Comparison of ENCODE assay signal across 32 mouse cellular contexts in the genomic region with DNA sequence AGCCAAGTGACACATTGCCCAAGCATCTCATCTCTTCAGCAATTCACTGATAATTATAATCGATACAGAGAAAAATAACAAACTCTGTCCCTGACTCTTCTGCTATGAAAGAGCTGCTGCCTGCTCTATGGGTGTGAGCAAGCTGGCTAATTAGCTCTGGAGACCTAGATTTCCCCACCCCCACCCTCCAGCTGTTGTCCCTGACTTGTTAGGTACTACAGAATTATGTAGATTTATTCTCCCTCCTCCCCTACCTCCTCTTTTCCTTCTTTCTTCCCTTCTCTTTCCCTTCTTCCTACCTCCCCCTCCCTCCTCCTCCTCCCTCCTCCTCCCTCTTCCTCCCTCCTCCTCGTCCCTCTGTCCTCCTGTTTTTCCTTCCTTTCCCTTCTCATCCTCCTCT. TPM values are rescaled to one million over a fixed set of nuclear protein-coding genes. Genes with fewer than 3 reads are reported as not detected.
DNase-seq lines count a peak whose midpoint lies in the region; ATAC-seq and TF ChIP-seq lines count a peak whose summit lies in the region.
"Had no signal": no experiment of that assay in that cellular context is flagged by ENCODE, and none has a peak within 500 bp of the region (broad histone marks: within the 10 kb centered on the region; RNA-seq: fewer than 3 reads in every experiment).

No protein-coding gene starts in this region.

- 49% methylated on average over 2 of the region's 2 CpGs for WGBS in forebrain, embryonic 12.5 days
- WGBS in forebrain, embryonic 13.5 days: 58% methylated on average over 2 of the region's 2 CpGs
- WGBS in forebrain, postnatal 0 days: 40% methylated on average over 2 of the region's 2 CpGs
- 83% methylated on average over 2 of the region's 2 CpGs for WGBS in forebrain, embryonic 10.5 days
- 54% methylated on average over 2 of the region's 2 CpGs for WGBS in midbrain, embryonic 14.5 days
- 62% methylated on average over 2 of the region's 2 CpGs for WGBS in midbrain, embryonic 15.5 days

- 0 out of 2 replicates have a peak overlapping the region, but pooled peaks have one; percentile 46 for H3K27ac ChIP-seq in forebrain, embryonic 12.5 days
- no peak overlapping the region; the same call in 1 of the 2 replicates for H3K27ac ChIP-seq in forebrain, embryonic 13.5 days
- peak overlapping the region; percentile 29; the same call in 1 of the 2 replicates for H3K27ac ChIP-seq in forebrain, postnatal 0 days (ENCODE audit: low read depth, low read length)
- H3K27ac ChIP-seq in forebrain, embryonic 10.5 days: no peak overlapping the region
- H3K27ac ChIP-seq in midbrain, embryonic 14.5 days (replicated peaks; ENCODE audit: low read depth, low read length): no peak overlapping the region
- H3K27ac ChIP-seq in midbrain, embryonic 15.5 days: no peak overlapping the region
- H3K27ac ChIP-seq: embryonic facial prominence, embryonic 12.5 days; embryonic facial prominence, embryonic 15.5 days; heart, adult 2 months; heart, embryonic 10.5 days; heart, embryonic 13.5 days; hindbrain, embryonic 14.5 days; hindbrain, postnatal 0 days had no signal

- peaks cover 3% of the 10 kb centered on the region; the same call in 1 of the 2 replicates for H3K9me3 ChIP-seq in forebrain, embryonic 12.5 days
- H3K9me3 ChIP-seq in forebrain, embryonic 13.5 days (replicated peaks): no peaks in the 10 kb centered on the region
- H3K9me3 ChIP-seq in forebrain, postnatal 0 days (ENCODE audit: low read length): no peaks in the 10 kb centered on the region
- H3K9me3 ChIP-seq in forebrain, embryonic 10.5 days: no peaks in the 10 kb centered on the region
- H3K9me3 ChIP-seq in midbrain, embryonic 14.5 days (ENCODE audit: control insufficient read depth, low read length): no peaks in the 10 kb centered on the region
- H3K9me3 ChIP-seq in midbrain, embryonic 15.5 days: no peaks in the 10 kb centered on the region
- H3K9me3 ChIP-seq: embryonic facial prominence, embryonic 12.5 days; embryonic facial prominence, embryonic 15.5 days; heart, embryonic 10.5 days; heart, embryonic 13.5 days had no signal

- H3K4me1 ChIP-seq in forebrain, embryonic 12.5 days: no peaks in the 10 kb centered on the region
- no peaks in the 10 kb centered on the region for H3K4me1 ChIP-seq in forebrain, embryonic 13.5 days
- no peaks in the 10 kb centered on the region for H3K4me1 ChIP-seq in forebrain, postnatal 0 days (ENCODE audit: insufficient read depth)
- H3K4me1 ChIP-seq in forebrain, embryonic 10.5 days: no peaks in the 10 kb centered on the region
- no peaks in the 10 kb centered on the region for H3K4me1 ChIP-seq in midbrain, embryonic 14.5 days (ENCODE audit: control insufficient read depth, insufficient read depth, low read length)
- no peaks in the 10 kb centered on the region for H3K4me1 ChIP-seq in midbrain, embryonic 15.5 days
- H3K4me1 ChIP-seq: embryonic facial prominence, embryonic 12.5 days; embryonic facial prominence, embryonic 15.5 days; heart, embryonic 10.5 days; heart, embryonic 13.5 days had no signal

- H3K36me3 ChIP-seq in forebrain, embryonic 12.5 days (replicated peaks): no peaks in the 10 kb centered on the region
- H3K36me3 ChIP-seq in forebrain, embryonic 13.5 days (ENCODE audit: poor library complexity, severe bottlenecking): no peaks in the 10 kb centered on the region
- H3K36me3 ChIP-seq in forebrain, postnatal 0 days (ENCODE audit: insufficient read depth): no peaks in the 10 kb centered on the region
- H3K36me3 ChIP-seq in forebrain, embryonic 10.5 days (replicated peaks): no peaks in the 10 kb centered on the region
- no peaks in the 10 kb centered on the region for H3K36me3 ChIP-seq in midbrain, embryonic 14.5 days (ENCODE audit: control insufficient read depth, insufficient read depth, low read length)
- H3K36me3 ChIP-seq in midbrain, embryonic 15.5 days (replicated peaks): no peaks in the 10 kb centered on the region
- H3K36me3 ChIP-seq: embryonic facial prominence, embryonic 12.5 days; embryonic facial prominence, embryonic 15.5 days; heart, embryonic 10.5 days; heart, embryonic 13.5 days had no signal

- H3K4me2 ChIP-seq in forebrain, embryonic 12.5 days: no peak overlapping the region
- H3K4me2 ChIP-seq in forebrain, embryonic 13.5 days: no peak overlapping the region
- H3K4me2 ChIP-seq in forebrain, postnatal 0 days (ENCODE audit: low read depth): no peak overlapping the region
- no peak overlapping the region for H3K4me2 ChIP-seq in midbrain, embryonic 14.5 days (ENCODE audit: low read length)
- no peak overlapping the region for H3K4me2 ChIP-seq in midbrain, embryonic 15.5 days
- H3K4me2 ChIP-seq: embryonic facial prominence, embryonic 12.5 days; embryonic facial prominence, embryonic 15.5 days; heart, embryonic 13.5 days; hindbrain, embryonic 14.5 days had no signal

- DNase-seq in forebrain, postnatal 0 days: no peak
- DNase-seq in forebrain, embryonic 10.5 days (ENCODE audit: extremely low spot score, low spot score): no peak
- DNase-seq in midbrain, embryonic 14.5 days: peak; percentile 6
- peak; percentile 56 for DNase-seq in brain, embryonic 14.5 days (ENCODE audit: low read depth)
- no peak for DNase-seq in urinary bladder, adult 2 months (ENCODE audit: low spot score)
- DNase-seq: adrenal gland, postnatal 14 days; cerebellum, adult 18-20 months; cerebellum, adult 9-10 months; cerebellum, postnatal 14 days; gastrocnemius, postnatal 10 days; gastrocnemius, postnatal 36 days; heart, adult 2 months; heart, postnatal 14 days; heart, postnatal 4 days had no signal

- no peak for ATAC-seq in forebrain, embryonic 12.5 days (ENCODE audit: low FRiP score)
- ATAC-seq in forebrain, embryonic 13.5 days: no peak
- no peak for ATAC-seq in forebrain, postnatal 0 days
- ATAC-seq in midbrain, embryonic 14.5 days (ENCODE audit: low FRiP score, low TSS enrichment): no peak
- ATAC-seq in midbrain, embryonic 15.5 days (replicated peaks): no peak
- ATAC-seq: hindbrain, postnatal 0 days; inflammation-experienced regulatory T-cells, adult 6 months; intestine, embryonic 16.5 days; Patski had no signal

- no peak overlapping the region for H3K9ac ChIP-seq in forebrain, embryonic 12.5 days
- H3K9ac ChIP-seq in forebrain, embryonic 13.5 days: no peak overlapping the region
- H3K9ac ChIP-seq in forebrain, postnatal 0 days: no peak overlapping the region
- no peak overlapping the region for H3K9ac ChIP-seq in midbrain, embryonic 14.5 days (replicated peaks; ENCODE audit: low read length)
- no peak overlapping the region for H3K9ac ChIP-seq in midbrain, embryonic 15.5 days
- H3K9ac ChIP-seq: embryonic facial prominence, embryonic 12.5 days; embryonic facial prominence, embryonic 15.5 days; heart, embryonic 13.5 days; hindbrain, embryonic 14.5 days had no signal

- no peak for TF ChIP-seq POLR2A in brain, embryonic 14.5 days (IDR thresholded peaks at IDR 0.05; ENCODE audit: borderline replicate concordance, extremely low read depth, insufficient read depth, insufficient read length, poor library complexity, severe bottlenecking)

- no peak for TF ChIP-seq CTCF in forebrain, postnatal 0 days (IDR thresholded peaks at IDR 0.05; ENCODE audit: low read depth)
- TF ChIP-seq CTCF in brain, embryonic 14.5 days (IDR thresholded peaks at IDR 0.05; ENCODE audit: borderline replicate concordance, extremely low read depth, insufficient read depth, insufficient read length): no peak

- no peaks in the 10 kb centered on the region for H3K27me3 ChIP-seq in forebrain, embryonic 12.5 days
- H3K27me3 ChIP-seq in forebrain, embryonic 13.5 days: no peaks in the 10 kb centered on the region
- H3K27me3 ChIP-seq in forebrain, postnatal 0 days (ENCODE audit: insufficient read depth, low read length): no peaks in the 10 kb centered on the region
- H3K27me3 ChIP-seq in forebrain, embryonic 10.5 days (ENCODE audit: poor library complexity, severe bottlenecking): no peaks in the 10 kb centered on the region
- no peaks in the 10 kb centered on the region for H3K27me3 ChIP-seq in midbrain, embryonic 14.5 days (ENCODE audit: control insufficient read depth, insufficient read depth, low read length)
- no peaks in the 10 kb centered on the region for H3K27me3 ChIP-seq in midbrain, embryonic 15.5 days (replicated peaks)
- H3K27me3 ChIP-seq: embryonic facial prominence, embryonic 12.5 days; embryonic facial prominence, embryonic 15.5 days; Patski had no signal

- H3K4me3 ChIP-seq in forebrain, embryonic 12.5 days (replicated peaks): no peak overlapping the region
- H3K4me3 ChIP-seq in forebrain, embryonic 13.5 days: no peak overlapping the region
- no peak overlapping the region for H3K4me3 ChIP-seq in forebrain, postnatal 0 days (ENCODE audit: low read depth, low read length)
- H3K4me3 ChIP-seq in forebrain, embryonic 10.5 days: no peak overlapping the region
- H3K4me3 ChIP-seq in midbrain, embryonic 14.5 days (replicated peaks; ENCODE audit: low read depth, low read length): no peak overlapping the region
- H3K4me3 ChIP-seq in midbrain, embryonic 15.5 days: no peak overlapping the region
- H3K4me3 ChIP-seq: embryonic facial prominence, embryonic 12.5 days; embryonic facial prominence, embryonic 15.5 days; heart, adult 2 months; heart, embryonic 10.5 days; heart, embryonic 13.5 days had no signal

RNA-seq across cellular contexts. Expression of a gene that starts 19.4 kb away (rescaled TPM):
- 9.5 and 10.3 TPM in 2 replicates for polyA plus RNA-seq in forebrain, embryonic 12.5 days (2016; fragmentation: Nextera tagmentation; extraction: Ambion mirVana)
- polyA plus RNA-seq in forebrain, embryonic 13.5 days (2015; fragmentation: Nextera tagmentation; extraction: Ambion mirVana): 6.3 and 6.9 TPM in 2 replicates
- total RNA-seq in forebrain, postnatal 0 days (2014; rRNA removed): 56.2 and 63.9 TPM in 2 replicates
- polyA plus RNA-seq in forebrain, postnatal 0 days (2015; fragmentation: Nextera tagmentation; extraction: Ambion mirVana): 6.1 and 7.4 TPM in 2 replicates
- 5.5 and 5.7 TPM in 2 replicates for polyA plus RNA-seq in forebrain, embryonic 10.5 days (2016; fragmentation: Nextera tagmentation; extraction: Ambion mirVana)
- polyA plus RNA-seq in midbrain, embryonic 14.5 days (2014; fragmentation: Nextera tagmentation; extraction: Ambion mirVana): 10.3 and 10.6 TPM in 2 replicates
- 10.1 and 10.4 TPM in 2 replicates for polyA plus RNA-seq in midbrain, embryonic 15.5 days (2015; fragmentation: Nextera tagmentation; extraction: Ambion mirVana)
- polyA plus RNA-seq in brain, embryonic 14.5 days (2012; rRNA removed): 14.0 and 24.8 TPM in 2 replicates
- polyA plus RNA-seq in urinary bladder, adult 2 months (2012; rRNA removed): 13.7 and 15.8 TPM in 2 replicates

RNA-seq across cellular contexts. Expression of a gene that starts 54.4 kb away (rescaled TPM):
- polyA plus RNA-seq in forebrain, embryonic 12.5 days (2016; fragmentation: Nextera tagmentation; extraction: Ambion mirVana): not detected in 2 replicates
- not detected in 2 replicates for polyA plus RNA-seq in forebrain, embryonic 13.5 days (2015; fragmentation: Nextera tagmentation; extraction: Ambion mirVana)
- total RNA-seq in forebrain, postnatal 0 days (2014; rRNA removed): not detected in 2 replicates
- 0.98 TPM in 1 of 2 replicates, not detected in the other for polyA plus RNA-seq in forebrain, postnatal 0 days (2015; fragmentation: Nextera tagmentation; extraction: Ambion mirVana)
- polyA plus RNA-seq in forebrain, embryonic 10.5 days (2016; fragmentation: Nextera tagmentation; extraction: Ambion mirVana): not detected in 2 replicates
- not detected in 2 replicates for polyA plus RNA-seq in midbrain, embryonic 14.5 days (2014; fragmentation: Nextera tagmentation; extraction: Ambion mirVana)
- not detected in 2 replicates for polyA plus RNA-seq in midbrain, embryonic 15.5 days (2015; fragmentation: Nextera tagmentation; extraction: Ambion mirVana)
- polyA plus RNA-seq in brain, embryonic 14.5 days (2012; rRNA removed): not detected in 2 replicates
- polyA plus RNA-seq in urinary bladder, adult 2 months (2012; rRNA removed): not detected in 2 replicates
- total RNA-seq: adrenal gland, adult 18-20 months; adrenal gland, postnatal 14 days; adrenal gland, postnatal 4 days; common myeloid progenitor, adult 5-6 weeks; ES-E14; gastrocnemius, adult 18-20 months; gastrocnemius, postnatal 10 days; gastrocnemius, postnatal 36 days; granulocyte monocyte progenitor cell, adult 5-6 weeks; heart, adult 2 months; heart, postnatal 14 days; heart, postnatal 4 days; hindbrain, postnatal 0 days had no signal
- polyA plus RNA-seq: embryonic facial prominence, embryonic 12.5 days; heart, adult 2 months; heart, embryonic 13.5 days; hindbrain, embryonic 14.5 days; inflammation-experienced regulatory T-cells, adult 6 months; intestine, embryonic 16.5 days; Patski had no signal

Comparison
In these comparisons a context has a peak if more than half of its experiments do, and no peak if none do; other contexts are left out.
1. H3K27ac ChIP-seq: peak in forebrain, embryonic 12.5 days (single experiment) and forebrain, postnatal 0 days (single experiment); none in forebrain, embryonic 13.5 days (single experiment), forebrain, embryonic 10.5 days (single experiment), midbrain, embryonic 14.5 days (single experiment) and midbrain, embryonic 15.5 days (single experiment).
2. DNase-seq: peak in midbrain, embryonic 14.5 days (single experiment) and brain, embryonic 14.5 days (single experiment); none in forebrain, postnatal 0 days (single experiment), forebrain, embryonic 10.5 days (single experiment) and urinary bladder, adult 2 months (single experiment).